Mouse (Mus musculus) splenic B cell, adult 2 months (primary cell): ENCODE measurements around the gene Washc1.
"Not testable (repeated sequence)": the region's sequence is repeated elsewhere in the genome, so short reads cannot be mapped to it uniquely, and the experiment has no call there.

Experiments used
- DNase-seq: peaks from one replicate; pipeline ENCODE4 v3.0.0-alpha.2; 2011; ENCODE audit warnings: low read depth, low spot score
- H3K27me3 ChIP-seq: 2 replicates; pipeline ENCODE4 v1.6.1; 2012; ENCODE audit warnings: mild to moderate bottlenecking, low read length, moderate library complexity, mixed read lengths; ENCODE audit not compliant: control insufficient read depth, poor library complexity, insufficient read depth, severe bottlenecking
- H3K36me3 ChIP-seq: 2 replicates; pipeline ENCODE4 v1.6.1; 2012; ENCODE audit warnings: mild to moderate bottlenecking, low read length, moderate library complexity, mixed read lengths; ENCODE audit not compliant: control insufficient read depth, poor library complexity, insufficient read depth, severe bottlenecking

Washc1 gene

DNA sequence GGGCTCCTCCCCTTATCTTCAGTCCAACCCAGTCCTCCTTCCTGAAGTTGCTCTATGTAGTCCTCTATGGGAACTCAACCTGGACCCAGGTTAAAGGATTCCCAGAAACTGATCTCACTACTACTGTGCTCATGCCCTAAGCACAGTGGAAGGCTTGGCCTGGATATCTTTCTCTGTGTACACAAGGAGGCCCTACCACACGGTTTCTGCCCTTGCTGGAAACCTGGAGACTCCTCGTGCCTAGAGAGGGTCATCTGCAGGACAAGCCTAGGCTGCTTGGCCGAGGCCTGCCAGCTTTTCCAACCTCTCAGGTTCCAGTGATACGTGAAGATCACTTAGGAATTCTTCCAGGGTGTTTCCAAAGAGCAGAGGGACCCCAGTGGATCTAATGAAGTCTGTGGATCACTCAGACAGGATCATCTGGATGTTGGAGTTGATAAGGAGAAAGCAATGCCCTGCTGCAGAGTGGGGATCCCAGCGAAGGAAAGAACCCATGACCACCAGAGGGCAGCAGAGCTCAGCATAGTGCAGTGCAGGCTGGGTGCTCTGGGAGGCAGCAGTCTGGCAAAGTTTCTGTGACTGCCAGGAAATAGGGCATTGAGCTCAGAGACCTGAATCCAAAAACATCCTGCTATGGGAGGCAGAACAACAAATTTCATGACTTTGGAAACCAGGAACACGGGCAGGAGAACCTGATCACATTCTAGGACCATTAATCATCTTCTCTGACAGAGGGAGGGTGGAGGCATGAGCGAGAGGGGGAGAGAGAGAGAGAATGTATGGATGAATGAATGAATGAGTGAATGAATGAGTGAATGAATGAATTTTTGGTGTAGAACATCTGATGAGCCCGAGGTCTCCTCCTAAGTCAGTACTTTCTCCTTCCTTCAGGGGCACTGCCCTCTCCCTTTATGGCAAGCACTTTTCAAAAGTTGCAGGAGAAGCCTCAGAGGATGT, 41.6 kb downstream of the Washc1 start:
- not testable (repeated sequence) for H3K36me3 ChIP-seq, H3K27me3 ChIP-seq, DNase-seq

DNA sequence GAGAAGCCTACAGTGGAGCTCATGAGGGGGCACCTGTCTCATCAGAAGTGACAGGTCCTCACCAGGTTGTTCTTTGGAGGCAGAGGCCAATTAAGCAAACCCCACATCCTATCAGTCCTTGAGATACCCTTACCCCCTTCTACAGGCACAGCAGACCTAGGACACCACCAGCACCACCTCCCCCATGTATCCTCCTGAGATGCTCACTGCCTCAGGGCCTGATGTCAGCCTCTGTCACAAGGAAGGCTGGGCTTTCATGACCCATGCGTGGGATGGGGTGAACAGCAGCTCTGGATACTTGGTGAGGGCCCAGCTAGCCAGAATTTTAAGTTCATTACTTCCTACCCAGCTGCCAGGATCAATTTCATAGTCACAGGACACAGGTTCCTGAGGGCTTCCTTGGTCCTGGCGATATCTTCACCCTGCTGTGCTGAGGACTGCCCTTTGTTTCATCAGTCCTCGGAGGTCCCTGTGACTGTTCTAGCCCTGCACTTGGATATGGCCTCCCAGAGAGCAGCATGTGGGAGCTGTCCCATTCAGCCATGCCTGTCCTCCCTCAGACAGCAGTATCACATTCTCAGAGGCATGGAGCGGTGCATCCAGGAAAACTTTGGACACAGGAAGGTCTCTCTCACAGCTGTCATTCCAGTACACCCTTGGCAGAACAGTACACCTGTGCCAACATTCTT, 42.5 kb downstream of the Washc1 start:
- not testable (repeated sequence) for DNase-seq, H3K36me3 ChIP-seq, H3K27me3 ChIP-seq

DNA sequence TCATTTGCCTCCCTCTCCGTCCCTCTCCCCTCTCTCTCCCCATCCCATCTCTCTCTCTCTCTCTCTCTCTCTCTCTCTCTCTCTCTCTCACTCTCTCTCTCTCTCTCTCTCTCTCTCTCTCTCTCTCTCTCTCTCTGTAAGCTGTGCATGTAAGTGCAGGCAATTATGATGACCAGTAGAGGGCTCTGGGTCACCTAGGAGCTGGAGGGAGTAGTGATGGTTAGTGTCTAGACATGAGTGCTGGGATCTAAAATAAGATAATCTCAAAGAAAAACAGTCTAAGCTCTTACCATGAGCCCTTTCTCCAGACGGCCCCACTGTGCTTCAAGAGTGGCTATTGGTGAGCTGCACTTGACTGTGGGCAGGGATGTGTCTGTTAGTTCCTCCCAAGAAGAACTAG, 43.5 kb downstream of the Washc1 start:
- H3K27me3 ChIP-seq = no peaks in the 10 kb centered on the region
- H3K36me3 ChIP-seq = no peaks in the 10 kb centered on the region
- DNase-seq = no peak

- DNase-seq = no peak
- H3K27me3 ChIP-seq = no peaks in the 10 kb centered on the region
- H3K36me3 ChIP-seq = no peaks in the 10 kb centered on the region
Observed at GRCm38 (mm10) chr17:66158271-66158670, 46.9 kb downstream of the Washc1 start.

DNA sequence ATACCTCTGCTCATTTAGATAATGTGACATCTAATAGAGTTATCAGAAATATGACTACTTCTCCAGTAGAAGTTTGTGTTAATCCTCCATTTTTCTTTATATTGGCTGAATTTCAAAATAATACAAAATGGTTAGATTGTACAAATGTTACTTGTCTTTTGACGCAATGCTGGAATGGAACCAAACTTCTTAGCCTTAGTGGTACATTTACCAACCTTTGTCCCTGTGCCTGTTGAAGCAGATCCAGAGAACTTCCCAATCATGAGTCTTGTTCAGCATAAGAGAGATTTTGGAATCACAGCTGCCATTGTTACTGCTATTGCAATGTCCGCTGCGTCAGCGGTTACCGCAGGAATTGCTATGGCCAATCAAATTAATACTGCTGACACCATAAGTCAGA, 55.8 kb downstream of the Washc1 start:
- not testable (repeated sequence) for H3K36me3 ChIP-seq, H3K27me3 ChIP-seq, DNase-seq
